Mouse (Mus musculus): Measurements from ENCODE around the gene Sntb2.
A peak's percentile ranks its signal among the peaks of the same experiment; 100 is the strongest.
"Not testable (repeated sequence)": the region's sequence is repeated elsewhere in the genome, so short reads cannot be mapped to it uniquely, and the experiment has no call there.

Sntb2 gene

DNA sequence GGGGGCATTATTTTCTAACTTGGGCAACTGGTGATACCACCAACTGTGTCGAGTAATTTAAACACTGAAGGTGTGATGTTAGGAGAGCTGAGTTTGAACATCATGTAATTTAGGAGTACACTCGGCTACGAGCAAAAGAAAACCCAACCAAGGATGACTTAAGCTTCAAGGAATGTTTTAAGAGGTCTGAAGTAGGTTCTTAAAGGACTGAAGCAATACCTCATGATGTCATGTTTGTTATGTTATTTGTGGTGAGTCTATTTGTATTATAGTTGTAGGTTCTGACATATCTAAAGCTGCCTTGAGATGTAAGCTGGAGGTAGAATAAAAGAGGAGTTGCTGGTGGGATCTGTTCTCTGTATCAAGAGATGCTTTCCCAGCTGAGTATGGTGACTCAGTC, 34.4 kb downstream of the Sntb2 start:
- DNase-seq (ENCODE audit: low read depth in 1 of 2, low spot score in 2 of 2): no peak

DNA sequence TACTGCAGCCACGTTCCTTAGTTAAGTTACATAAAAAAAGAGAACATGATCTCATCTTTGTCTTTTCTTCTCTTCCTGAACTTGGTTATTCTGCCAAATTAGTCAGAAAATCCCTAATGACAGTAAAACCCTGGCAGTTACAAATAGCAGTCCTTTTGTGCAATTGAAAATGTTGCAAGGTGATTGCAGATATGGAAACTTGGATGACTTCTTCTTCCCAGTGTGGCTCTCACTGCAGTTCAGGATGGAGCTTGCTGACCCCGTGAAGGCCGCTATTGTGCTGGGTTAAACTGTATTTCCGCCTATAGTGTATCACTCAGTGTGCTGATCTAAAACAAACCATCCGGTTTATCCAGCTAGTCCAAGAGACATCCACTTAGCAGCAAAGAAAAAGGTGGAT, 36.4 kb downstream of the Sntb2 start:
- DNase-seq (ENCODE audit: low read depth in 1 of 2, low spot score in 2 of 2): no peak

DNA sequence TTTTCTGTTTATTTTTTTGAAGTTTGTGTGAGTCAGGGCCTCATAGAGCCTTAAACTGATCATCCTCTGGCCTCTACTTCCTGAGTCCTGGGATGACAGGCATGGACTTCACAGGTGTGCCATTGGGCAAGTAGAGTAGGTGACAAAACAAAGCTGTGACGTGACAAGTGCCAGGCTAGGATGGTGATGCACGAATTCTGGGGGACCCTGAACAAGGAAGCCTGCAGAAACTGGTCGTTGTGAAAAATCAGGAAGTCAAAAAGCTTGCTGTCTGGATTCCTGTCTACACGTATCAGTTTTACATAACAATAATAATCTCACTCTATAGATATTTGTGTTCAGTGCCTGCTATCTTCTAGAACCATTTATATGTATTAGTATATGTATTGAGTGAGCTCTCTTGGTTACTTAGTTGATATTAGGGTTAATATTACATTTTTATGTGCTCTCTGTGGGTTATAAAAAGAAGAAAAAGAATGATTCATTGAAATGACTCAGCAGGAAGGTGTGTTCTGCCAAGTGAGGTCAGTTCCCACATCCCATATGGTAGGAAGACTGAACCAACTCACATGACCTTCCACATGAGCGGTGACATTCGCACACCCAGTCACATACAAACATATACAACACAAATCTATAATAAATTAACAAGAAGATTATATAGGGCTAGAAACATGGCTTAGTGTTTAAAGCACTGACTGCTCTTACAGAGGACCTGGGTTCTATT, 37.2 kb downstream of the Sntb2 start:
- DNase-seq (ENCODE audit: low read depth in 1 of 2, low spot score in 2 of 2): no peak

DNA sequence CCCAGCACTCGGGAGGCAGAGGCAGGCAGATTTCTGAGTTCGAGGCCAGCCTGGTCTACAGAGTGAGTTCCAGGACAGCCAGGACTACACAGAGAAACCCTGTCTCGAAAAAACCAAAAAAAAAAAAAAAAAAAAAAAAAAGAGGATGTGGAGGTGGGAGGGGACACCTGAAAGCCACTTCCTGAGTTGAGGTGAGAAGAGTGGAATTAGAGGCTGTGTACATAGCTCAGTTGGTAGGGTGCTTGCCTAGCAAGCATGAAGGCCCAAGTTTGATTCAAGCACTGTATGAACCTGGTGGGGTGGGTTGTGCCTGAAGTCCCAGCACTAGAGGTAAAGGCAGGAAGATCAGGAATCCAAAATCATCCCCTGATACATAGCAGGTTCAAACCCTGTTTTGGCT, 38.0 kb downstream of the Sntb2 start:
- not testable (repeated sequence) for DNase-seq (ENCODE audit: low read depth in 1 of 2, low spot score in 2 of 2)

DNA sequence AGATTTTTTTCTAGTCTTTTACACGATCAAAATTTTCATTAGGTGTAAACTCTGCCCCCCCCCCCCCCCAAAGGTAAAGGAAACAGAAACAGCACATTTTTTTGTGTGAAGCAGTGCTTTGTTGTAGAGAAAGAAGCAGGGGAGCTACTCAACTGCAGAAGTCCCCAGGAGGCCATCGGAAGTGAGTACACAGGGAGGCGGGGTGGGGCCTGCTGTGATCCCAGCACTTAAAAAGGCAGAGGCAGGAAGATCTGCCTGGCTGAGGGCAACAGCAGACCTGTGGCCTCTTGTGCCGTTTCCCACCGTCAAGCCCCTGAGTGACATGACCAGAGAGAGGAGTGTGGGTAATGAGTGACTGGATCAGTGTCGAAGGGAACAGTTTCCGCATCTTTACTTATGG, 39.2 kb downstream of the Sntb2 start:
- DNase-seq (ENCODE audit: low read depth in 1 of 2, low spot score in 2 of 2): no peak

DNA sequence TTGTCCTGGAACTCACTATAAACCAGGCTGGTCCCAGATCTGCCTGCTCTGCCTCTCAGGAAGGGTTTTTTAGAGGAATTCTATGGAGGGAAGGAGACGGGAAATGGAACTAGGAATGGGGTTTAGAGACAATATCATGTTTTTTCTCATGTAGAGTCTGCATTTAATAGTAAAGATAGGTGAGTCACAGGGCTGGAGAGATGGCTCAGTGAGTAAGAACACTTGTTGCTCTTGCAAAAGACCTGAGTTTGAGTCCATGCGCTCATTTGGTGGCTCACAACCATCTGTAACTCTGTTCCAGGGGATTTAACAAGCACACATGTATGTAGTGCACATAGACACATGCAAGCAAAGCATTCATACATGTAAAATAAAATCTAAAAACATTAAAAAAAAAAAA, 40.2 kb downstream of the Sntb2 start:
- DNase-seq (ENCODE audit: low read depth in 1 of 2, low spot score in 2 of 2): no peak

DNA sequence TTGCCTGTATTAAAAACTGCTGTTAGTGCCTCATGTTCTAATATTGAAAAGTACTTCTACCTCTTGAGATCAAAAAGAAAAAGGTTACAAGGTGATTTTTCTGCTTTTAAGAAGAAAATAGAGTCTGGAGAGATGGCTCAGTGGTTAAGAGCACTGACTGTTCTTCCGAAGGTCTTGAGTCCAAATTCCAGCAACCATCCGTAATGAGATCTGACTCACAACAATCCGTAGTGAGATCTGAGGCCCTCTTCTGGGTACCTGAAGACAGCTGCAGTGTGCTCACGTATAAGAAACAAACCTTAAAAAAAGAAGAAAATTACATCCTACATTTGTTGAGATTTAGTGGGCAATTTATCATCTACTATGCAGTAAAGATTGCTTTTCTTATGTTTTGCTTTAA, 40.9 kb downstream of the Sntb2 start:
- no peak for DNase-seq (ENCODE audit: low read depth in 1 of 2, low spot score in 2 of 2)

DNA sequence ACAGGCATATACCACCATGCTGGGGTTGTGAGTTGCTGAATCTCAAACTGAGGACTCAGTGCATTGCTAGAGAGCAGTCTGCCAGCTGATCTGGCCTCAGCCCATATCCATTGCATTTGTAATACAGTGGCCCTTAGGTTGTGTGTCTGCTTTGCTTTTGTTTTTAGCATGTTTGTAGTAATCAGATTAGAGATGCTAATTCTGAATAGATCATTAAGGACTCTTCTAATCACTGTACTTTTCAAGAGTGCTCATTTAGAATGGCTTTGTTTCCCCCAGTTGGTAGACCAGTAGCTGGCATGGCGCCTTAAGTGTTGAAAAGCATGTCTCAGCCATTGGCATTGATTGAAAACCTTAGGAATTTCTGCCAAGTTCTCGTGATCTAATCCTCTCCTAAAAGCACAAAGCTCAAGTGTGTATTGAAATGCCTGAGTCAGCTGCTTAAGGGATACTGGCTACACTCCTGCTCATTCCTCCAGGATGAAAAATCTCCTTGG, 43.3 kb downstream of the Sntb2 start:
- no peak for DNase-seq (ENCODE audit: low read depth in 1 of 2, low spot score in 2 of 2)

DNA sequence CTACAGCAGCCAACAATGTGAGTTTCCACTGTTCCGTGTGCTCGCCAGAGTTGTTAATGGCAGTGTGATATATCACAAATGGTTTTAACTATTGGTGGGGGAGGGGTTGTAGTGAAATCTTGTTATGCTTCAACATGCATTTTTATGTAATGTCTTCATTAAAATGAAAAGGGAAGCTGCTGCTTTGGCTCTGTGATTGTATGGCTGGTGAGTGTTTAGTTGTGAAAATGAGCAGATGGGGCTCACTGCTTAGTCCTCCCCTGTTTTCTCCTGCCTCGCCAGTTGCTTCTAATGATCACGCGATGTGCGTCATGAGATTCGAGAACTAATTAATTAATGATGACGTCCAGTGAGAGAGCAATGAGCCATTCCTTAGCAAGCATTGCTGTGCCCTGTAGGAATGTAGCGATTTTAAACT, 49.9 kb downstream of the Sntb2 start:
- DNase-seq (ENCODE audit: low read depth in 1 of 2, low spot score in 2 of 2): no peak

DNA sequence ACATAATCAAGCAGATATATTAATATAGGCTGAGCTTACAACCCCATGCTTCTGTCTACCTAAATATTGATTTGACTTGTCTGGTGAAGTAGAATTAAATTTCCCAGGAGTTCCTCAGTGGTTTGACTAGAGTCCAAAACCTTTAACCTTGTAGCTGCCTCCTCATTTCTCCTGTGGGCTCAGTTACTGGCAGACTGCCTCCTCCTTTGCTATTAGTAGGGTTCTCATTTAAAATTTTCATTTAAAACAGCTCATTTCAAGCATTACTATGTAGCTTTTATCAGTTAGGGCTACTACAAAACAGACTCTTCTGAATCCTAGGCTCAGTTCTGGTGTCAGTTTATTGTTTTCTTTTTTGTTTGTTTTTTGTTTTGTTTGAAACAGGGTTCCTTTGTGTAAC, 50.4 kb downstream of the Sntb2 start:
- no peak for DNase-seq (ENCODE audit: low read depth in 1 of 2, low spot score in 2 of 2)

DNA sequence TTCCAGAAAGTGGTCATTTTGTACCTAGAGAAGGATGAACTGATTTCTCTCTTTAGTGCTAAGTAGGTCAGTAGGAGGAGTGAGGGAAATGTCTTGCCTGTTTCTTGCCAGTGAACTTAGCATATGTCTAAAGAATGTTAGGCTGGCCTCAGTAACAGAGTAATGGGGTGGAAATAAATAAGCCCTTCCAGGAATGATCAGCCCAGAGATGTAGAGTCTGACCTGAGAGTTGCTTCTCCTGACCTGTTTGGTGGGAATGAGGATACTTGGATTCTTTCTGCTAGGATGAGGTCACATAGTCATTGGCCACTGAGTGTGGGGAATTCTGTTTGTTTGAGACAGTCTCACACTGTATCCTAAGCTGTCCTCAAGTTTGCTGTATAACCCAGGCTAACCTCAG, 52.0 kb downstream of the Sntb2 start:
- DNase-seq (ENCODE audit: low read depth in 1 of 2, low spot score in 2 of 2): no peak

DNA sequence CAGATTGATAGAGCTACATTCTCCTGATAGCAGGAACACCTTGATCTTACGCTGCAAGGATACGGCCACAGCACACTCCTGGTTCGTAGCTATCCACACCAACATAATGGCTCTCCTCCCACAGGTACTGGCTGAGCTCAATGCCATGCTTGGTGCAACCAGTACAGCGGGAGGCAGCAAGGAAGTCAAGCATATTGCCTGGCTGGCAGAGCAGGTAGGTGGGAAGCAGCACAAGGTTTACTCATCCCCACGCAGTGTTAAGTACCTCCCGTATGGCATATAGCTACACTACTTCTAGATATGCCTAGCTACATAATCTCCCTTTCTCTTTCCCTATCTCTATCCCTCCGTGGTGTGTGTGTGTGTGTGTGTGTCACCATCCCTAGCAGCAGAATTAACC, 55.8 kb downstream of the Sntb2 start:
- no peak for DNase-seq (ENCODE audit: low read depth in 1 of 2, low spot score in 2 of 2)

DNA sequence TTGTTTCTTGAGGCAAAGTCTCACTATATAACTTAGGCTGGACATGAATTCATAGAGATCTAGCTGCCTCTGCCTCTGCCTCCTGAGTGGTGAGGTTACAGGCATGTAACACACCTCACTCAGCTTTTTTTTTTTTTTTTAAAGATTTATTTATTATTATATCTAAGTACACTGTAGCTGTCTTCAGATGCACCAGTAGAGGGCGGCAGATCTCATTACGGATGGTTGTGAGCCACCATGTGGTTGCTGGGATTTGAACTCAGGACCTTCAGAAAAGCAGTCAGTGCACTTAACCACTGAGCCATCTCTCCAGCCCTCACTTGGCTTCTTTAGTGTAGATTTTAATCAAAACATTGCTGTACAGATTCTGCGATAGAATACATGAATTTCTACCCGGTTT, 60.8 kb downstream of the Sntb2 start:
- DNase-seq (ENCODE audit: low read depth in 1 of 2, low spot score in 2 of 2): not testable (repeated sequence)

DNA sequence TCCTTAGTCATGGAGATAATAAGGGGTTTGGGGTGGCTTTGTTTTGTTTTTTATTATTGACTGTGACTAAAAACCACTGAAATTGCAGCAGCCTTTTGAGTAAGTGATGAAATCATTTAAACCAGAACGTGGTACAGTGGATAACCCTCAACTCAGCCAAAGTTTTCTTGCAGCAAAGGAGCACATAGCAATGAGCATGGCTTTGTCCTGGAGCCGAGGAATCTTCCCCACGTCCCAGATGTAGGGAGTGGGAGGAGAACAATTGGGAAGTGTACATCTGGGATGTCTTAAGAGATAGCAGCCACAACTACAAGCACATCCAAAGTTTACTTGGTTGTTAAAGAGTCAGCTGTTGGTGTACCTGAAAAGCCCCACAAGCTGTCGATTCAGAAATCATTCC, 61.9 kb downstream of the Sntb2 start:
- DNase-seq (ENCODE audit: low read depth in 1 of 2, low spot score in 2 of 2): no peak

DNA sequence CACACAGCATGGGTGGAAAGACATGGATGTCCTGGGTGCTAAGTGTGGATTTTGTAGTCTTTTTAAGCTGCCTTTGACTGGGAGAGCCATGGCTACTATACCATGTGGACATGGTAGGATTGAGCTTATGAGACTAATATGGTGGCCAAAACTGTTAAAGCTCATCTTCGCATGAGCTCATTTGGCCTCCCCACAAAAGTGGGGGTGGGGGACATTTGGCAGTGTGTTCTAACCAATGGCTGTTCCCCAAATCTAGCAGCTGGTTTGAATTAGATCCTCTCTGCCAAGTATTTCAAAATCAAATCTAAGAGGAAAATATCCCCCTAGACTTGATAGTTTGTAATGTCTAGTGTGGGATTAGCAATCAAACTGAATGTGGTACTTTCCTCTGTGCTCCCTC, 63.5 kb downstream of the Sntb2 start:
- no peak for DNase-seq (ENCODE audit: low read depth in 1 of 2, low spot score in 2 of 2)

DNA sequence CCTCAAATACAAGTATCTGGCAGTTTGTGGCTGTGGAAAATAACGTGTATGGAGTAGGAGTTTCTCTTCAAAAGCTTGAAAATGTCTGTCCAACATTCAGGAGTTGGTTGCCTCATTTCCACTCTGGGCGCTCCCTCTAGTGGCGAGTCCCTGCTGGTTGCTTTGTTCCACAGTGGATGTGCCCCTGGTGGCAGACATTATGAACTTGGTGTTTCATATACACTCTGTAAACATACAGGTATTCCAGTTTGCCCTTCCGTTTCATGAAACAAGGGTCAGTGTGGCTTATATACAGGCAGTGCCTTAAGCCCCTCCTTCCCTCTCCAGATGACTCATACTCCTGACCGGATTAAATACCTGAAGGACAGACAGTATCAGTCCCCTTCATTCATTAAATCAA, 67.0 kb downstream of the Sntb2 start:
- peak; percentile 34 to 76 for DNase-seq (ENCODE audit: low read depth in 1 of 2, low spot score in 2 of 2)

DNA sequence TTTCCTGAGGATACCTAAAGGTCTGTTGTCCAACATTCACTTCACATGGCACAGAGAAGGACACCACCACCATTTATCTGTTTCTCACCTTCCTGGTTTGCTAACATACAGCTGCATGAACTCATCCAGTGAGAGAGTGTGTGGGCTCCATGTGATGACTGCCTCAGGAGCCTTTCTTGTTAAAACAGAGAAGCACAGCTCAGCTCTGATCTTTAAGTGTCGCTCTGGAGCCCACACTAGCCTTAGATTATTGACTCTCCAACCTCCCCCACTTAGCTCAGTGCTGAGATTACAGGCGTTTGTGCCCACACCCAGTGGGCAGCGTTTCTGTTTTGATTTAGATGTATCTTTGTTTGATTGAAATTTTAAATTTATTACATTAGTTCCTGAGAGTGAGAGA, 72.2 kb downstream of the Sntb2 start:
- no peak for DNase-seq (ENCODE audit: low read depth in 1 of 2, low spot score in 2 of 2)

DNA sequence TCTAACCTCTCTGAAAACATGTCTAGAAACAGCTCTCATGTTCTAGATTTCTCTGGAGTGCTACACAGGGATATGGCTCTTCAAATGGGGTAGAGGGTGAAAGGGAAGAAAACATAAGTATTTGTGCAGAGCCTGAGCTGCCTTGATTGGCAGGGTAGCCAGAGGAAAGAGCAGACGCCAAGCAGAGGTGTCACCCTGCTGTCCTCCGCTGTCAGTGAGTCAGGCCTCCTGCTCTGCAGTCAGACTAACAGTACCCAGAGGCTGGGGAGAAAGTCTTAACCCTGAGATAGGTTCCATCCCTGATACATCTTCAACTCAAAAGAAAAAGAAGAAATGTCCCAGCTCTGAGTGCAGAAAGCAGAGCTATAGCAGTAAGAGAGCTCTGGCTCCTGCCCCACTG, 77.1 kb downstream of the Sntb2 start:
- DNase-seq (ENCODE audit: low read depth in 1 of 2, low spot score in 2 of 2): no peak

DNA sequence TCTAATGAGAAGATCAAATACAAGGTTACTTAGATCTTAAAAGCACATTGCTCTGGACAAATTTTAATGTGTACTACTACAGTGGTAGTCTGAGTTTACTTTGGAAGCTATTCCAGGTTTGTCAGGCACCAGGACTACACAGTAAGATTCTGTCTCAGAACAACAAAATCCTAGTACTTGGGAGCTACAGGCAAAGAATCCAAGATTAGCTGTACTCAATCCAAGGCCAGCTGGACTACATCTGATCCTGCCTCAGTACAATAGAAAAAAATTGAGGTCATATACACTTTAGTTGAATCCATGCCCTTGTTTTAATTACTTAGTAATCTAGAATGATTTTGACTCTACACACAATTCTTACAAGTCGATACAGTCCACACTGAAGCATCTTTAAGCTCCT, 79.4 kb downstream of the Sntb2 start:
- DNase-seq (ENCODE audit: low read depth in 1 of 2, low spot score in 2 of 2): no peak

DNA sequence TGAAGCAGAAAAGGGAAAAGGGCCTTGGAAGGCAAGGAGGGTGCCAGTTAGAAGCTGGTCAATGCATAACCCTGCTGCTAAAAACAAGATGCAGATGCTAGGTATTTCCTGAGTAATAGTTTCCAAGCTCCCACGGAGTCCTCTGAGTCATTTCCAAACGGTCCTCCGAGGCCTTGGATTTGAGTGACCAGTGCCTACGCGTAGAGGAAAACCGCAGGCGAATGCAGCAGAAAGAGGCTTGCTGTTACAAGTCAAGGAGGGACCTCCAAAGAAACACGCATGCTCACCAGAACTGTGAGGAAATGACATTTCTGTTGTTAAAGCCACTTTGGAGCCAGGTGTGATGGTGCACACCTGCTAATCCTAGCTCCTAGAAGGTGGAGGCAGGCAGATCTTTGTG, 87.9 kb downstream of the Sntb2 start:
- no peak for DNase-seq (ENCODE audit: low read depth in 1 of 2, low spot score in 2 of 2)

DNA sequence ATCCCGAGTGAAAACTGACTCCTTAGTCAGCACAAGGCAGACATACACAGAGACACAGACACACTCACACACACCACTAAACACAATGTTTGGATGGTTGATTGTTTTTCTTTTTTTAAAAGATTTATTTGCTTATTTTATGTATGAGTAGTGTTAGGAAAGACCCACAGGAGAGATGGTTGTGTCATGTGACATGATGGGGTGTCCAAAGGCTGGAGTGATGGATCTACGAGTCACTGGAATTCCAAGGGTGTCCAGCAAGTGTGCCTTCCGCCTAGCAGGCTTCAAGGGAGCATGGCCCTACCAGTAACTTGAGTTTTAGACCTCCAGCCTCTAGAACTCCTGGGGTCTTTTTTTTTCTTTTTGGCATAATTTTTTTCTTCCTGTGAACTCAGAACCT, 93.8 kb downstream of the Sntb2 start:
- DNase-seq (ENCODE audit: low read depth in 1 of 2, low spot score in 2 of 2): no peak

DNA sequence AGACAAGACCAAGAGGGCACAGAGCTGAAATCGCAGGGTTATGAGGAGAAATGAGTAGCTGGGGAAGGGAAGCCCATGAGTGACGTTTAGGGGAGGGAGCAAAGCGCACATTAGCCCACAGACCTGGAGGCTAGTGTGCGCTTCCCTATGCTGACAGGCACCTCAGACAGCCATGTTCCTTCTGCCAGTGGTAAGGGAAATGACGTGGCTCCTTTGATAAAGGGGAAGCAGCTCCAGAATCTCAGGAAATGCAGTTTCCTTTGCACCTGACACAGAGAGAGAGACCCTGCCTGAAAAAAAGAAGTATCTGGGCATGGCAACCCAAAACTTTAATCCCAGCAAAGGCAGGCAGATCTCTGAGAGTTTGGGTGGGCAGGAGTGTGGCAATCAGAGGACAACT, 94.5 kb downstream of the Sntb2 start:
- DNase-seq (ENCODE audit: low read depth in 1 of 2, low spot score in 2 of 2): peak; percentile 17
